In genomic region chr5:113348597-113348996, GRCm38 (mm10) we compare ENCODE assay signal across 12 mouse cellular contexts. TPM values are rescaled to one million over a fixed set of nuclear protein-coding genes. Genes with fewer than 3 reads are reported as not detected.
DNase-seq lines count a peak whose midpoint lies in the region; ATAC-seq and TF ChIP-seq lines count a peak whose summit lies in the region.
"Had no signal": no experiment of that assay in that cellular context is flagged by ENCODE, and none has a peak within 500 bp of the region (broad histone marks: within the 10 kb centered on the region; RNA-seq: fewer than 3 reads in every experiment).

No protein-coding gene starts in this region.

- peaks cover 13% of the 10 kb centered on the region for H3K27me3 ChIP-seq in forebrain, postnatal 0 days (ENCODE audit: insufficient read depth, low read length)

- H3K9ac ChIP-seq in forebrain, postnatal 0 days: no peak overlapping the region
- H3K9ac ChIP-seq: limb, embryonic 12.5 days had no signal

- peaks cover 10% of the 10 kb centered on the region; the same call in 1 of the 2 replicates for H3K4me1 ChIP-seq in forebrain, postnatal 0 days (ENCODE audit: insufficient read depth)

- H3K36me3 ChIP-seq in forebrain, postnatal 0 days (ENCODE audit: insufficient read depth): no peaks in the 10 kb centered on the region
- H3K36me3 ChIP-seq: limb, embryonic 12.5 days had no signal

- no peak overlapping the region for H3K4me2 ChIP-seq in forebrain, postnatal 0 days (ENCODE audit: low read depth)
- H3K4me2 ChIP-seq: limb, embryonic 12.5 days had no signal

- H3K27ac ChIP-seq in forebrain, postnatal 0 days (ENCODE audit: low read depth, low read length): no peak overlapping the region
- H3K27ac ChIP-seq: limb, embryonic 12.5 days; macrophage had no signal

- peak; percentile 36 to 60 for DNase-seq in cerebellum, postnatal 25 days
- DNase-seq in cerebellum, adult 8-10 months: no peak
- DNase-seq in kidney, postnatal 4 days: peak; percentile 54 to 68
- no peak for DNase-seq in kidney, adult 11 months
- DNase-seq in ES-CJ7 (ENCODE audit: low read depth, low spot score): peak; percentile 80
- no peak for DNase-seq in forebrain, postnatal 0 days
- no peak for DNase-seq in thymus, postnatal 0 days (ENCODE audit: low spot score)
- DNase-seq in testis, postnatal 10 days (ENCODE audit: low spot score): no peak

- H3K4me3 ChIP-seq in forebrain, postnatal 0 days (ENCODE audit: low read depth, low read length): no peak overlapping the region
- H3K4me3 ChIP-seq: limb, embryonic 12.5 days had no signal

- no peaks in the 10 kb centered on the region for H3K9me3 ChIP-seq in forebrain, postnatal 0 days (ENCODE audit: low read length)
- H3K9me3 ChIP-seq: limb, embryonic 12.5 days had no signal

- peak; percentile 48 for TF ChIP-seq CTCF in forebrain, postnatal 0 days (IDR thresholded peaks at IDR 0.05; ENCODE audit: low read depth)

- WGBS in forebrain, postnatal 0 days: 22% methylated on average over 13 of the region's 13 CpGs

- 0 out of 2 replicates have a peak, but pooled peaks have one; percentile 24 for ATAC-seq in forebrain, postnatal 0 days

RNA-seq across cellular contexts. Expression of gene Aym1, which starts 8.5 kb away (rescaled TPM):
- not detected in 2 replicates for total RNA-seq in forebrain, postnatal 0 days (2014; rRNA removed)
- not detected in 2 replicates for polyA plus RNA-seq in forebrain, postnatal 0 days (2015; fragmentation: Nextera tagmentation; extraction: Ambion mirVana)
- not detected in 2 replicates for polyA plus RNA-seq in thymus, postnatal 0 days (2015; fragmentation: Nextera tagmentation; extraction: Ambion mirVana)
- polyA plus RNA-seq: C2C12; limb, embryonic 12.5 days; macrophage; stomach, embryonic 14.5 days had no signal

RNA-seq across cellular contexts. Expression of gene Sgsm1, which starts 38.0 kb away (rescaled TPM):
- 42.0 and 48.7 TPM in 2 replicates for total RNA-seq in forebrain, postnatal 0 days (2014; rRNA removed)
- 10.1 and 16.5 TPM in 2 replicates for polyA plus RNA-seq in forebrain, postnatal 0 days (2015; fragmentation: Nextera tagmentation; extraction: Ambion mirVana)
- 0.46 and 0.99 TPM in 2 replicates for polyA plus RNA-seq in thymus, postnatal 0 days (2015; fragmentation: Nextera tagmentation; extraction: Ambion mirVana)
- polyA plus RNA-seq: macrophage had no signal

Comparison
In these comparisons a context has a peak if more than half of its experiments do, and no peak if none do; other contexts are left out.
1. DNase-seq: peak in cerebellum, postnatal 25 days (2 of 2), kidney, postnatal 4 days (2 of 2) and ES-CJ7 (single experiment); none in cerebellum, adult 8-10 months (single experiment), kidney, adult 11 months (single experiment), forebrain, postnatal 0 days (single experiment), thymus, postnatal 0 days (single experiment) and testis, postnatal 10 days (single experiment).